ENCODE assay signal across 7 mouse cellular contexts in the genomic region with DNA sequence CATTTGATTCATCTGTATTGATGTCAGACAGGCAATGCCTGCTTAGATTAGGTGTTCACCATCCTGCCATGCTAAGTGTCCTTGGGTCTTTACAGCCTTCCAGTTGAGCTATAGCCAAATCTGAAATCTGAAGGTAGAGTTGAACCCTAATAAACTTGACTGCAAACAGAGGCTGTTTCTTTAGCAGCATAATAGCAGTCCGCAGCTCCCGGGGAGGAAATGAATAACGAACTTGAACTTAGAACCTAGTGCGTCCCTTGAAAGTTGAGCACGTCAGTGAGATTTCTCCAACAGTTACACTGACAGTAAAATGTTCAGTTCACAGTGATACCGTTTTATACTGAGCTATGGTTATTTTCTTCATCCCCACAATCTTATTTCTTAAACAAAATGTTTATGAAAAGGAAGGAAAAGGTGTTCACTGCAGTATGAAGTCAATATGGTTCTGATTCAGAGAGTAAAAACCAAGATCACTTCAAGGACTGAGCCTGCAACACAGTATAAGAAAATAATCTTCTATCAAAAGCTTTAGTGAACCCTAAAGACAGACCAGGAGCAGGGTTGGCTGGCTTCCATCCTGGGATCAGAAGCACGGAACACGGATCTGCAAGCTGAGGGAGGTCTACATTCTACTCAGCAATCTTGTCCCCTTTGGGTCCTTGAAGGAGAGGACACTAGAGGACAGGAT.
DNase-seq lines count a peak whose midpoint lies in the region; ATAC-seq and TF ChIP-seq lines count a peak whose summit lies in the region.

No protein-coding gene starts in this region.

- H3K27ac ChIP-seq in testis, adult 2 months (ENCODE audit: control insufficient read depth, insufficient read depth, low read depth, low read length): peak overlapping the region; percentile 79
- peak overlapping the region; percentile 94 for H3K27ac ChIP-seq in forebrain, embryonic 13.5 days
- peak overlapping the region; percentile 88 for H3K27ac ChIP-seq in intestine, postnatal 0 days (ENCODE audit: low read depth, low read length)

- ATAC-seq in forebrain, embryonic 13.5 days: no peak; the same call in none of the 2 replicates
- peak; percentile 69 for ATAC-seq in intestine, postnatal 0 days
- peak; percentile 46 for ATAC-seq in megakaryocyte, adult 5-6 weeks (ENCODE audit: poor library complexity, severe bottlenecking)

- intact Hi-C loops in left cerebral cortex, postnatal 36 days (cut with DNase I): loop anchor here (5.0 kb wide), 1 partner anchor 80 kb away; no protein-coding TSS in a partner anchor

- no peaks in the 10 kb centered on the region for H3K36me3 ChIP-seq in testis, adult 2 months (ENCODE audit: control insufficient read depth, insufficient read depth, low read length)
- no peaks in the 10 kb centered on the region for H3K36me3 ChIP-seq in forebrain, embryonic 13.5 days (ENCODE audit: poor library complexity, severe bottlenecking)
- H3K36me3 ChIP-seq in intestine, postnatal 0 days (ENCODE audit: control insufficient read depth, insufficient read depth): no peaks in the 10 kb centered on the region

- TF ChIP-seq POLR2A in testis, adult 2 months (IDR thresholded peaks at IDR 0.05; ENCODE audit: control insufficient read depth, low read depth, low read length): peak; percentile 9; the same call in 1 of the 2 replicates

- no peaks in the 10 kb centered on the region; the same call in 1 of the 2 replicates for H3K4me1 ChIP-seq in testis, adult 2 months (ENCODE audit: control insufficient read depth, insufficient read depth, low read length)
- H3K4me1 ChIP-seq in forebrain, embryonic 13.5 days: peaks cover 42% of the 10 kb centered on the region
- H3K4me1 ChIP-seq in intestine, postnatal 0 days (replicated peaks; ENCODE audit: control insufficient read depth, insufficient read depth, low read length): 0 out of 2 replicates have a peak, but pooled peaks cover 4% of the 10 kb centered on the region

- H3K27me3 ChIP-seq in testis, adult 2 months (ENCODE audit: control insufficient read depth, insufficient read depth, low read length): no peaks in the 10 kb centered on the region
- H3K27me3 ChIP-seq in forebrain, embryonic 13.5 days: no peaks in the 10 kb centered on the region
- no peaks in the 10 kb centered on the region for H3K27me3 ChIP-seq in intestine, postnatal 0 days (replicated peaks; ENCODE audit: control insufficient read depth, insufficient read depth, low read length)

- whole genome bisulfite sequencing in forebrain, embryonic 13.5 days: 6% methylated on average over 8 of the region's 8 CpGs
- WGBS in intestine, postnatal 0 days: 5% methylated on average over 8 of the region's 8 CpGs

- peak overlapping the region; percentile 58 for H3K4me2 ChIP-seq in forebrain, embryonic 13.5 days
- peak overlapping the region; percentile 66 for H3K4me2 ChIP-seq in intestine, postnatal 0 days (replicated peaks; ENCODE audit: low read depth)

- no peaks in the 10 kb centered on the region for H3K9me3 ChIP-seq in forebrain, embryonic 13.5 days (replicated peaks)
- H3K9me3 ChIP-seq in intestine, postnatal 0 days (ENCODE audit: control insufficient read depth): no peaks in the 10 kb centered on the region

- TF ChIP-seq CTCF in testis, adult 2 months (IDR thresholded peaks at IDR 0.05; ENCODE audit: control insufficient read depth, insufficient read depth, insufficient replicate concordance, low read depth, low read length): no peak
- TF ChIP-seq CTCF in intestine, postnatal 0 days (IDR thresholded peaks at IDR 0.05; ENCODE audit: low read depth): no peak; the same call in 1 of the 2 replicates

- H3K9ac ChIP-seq in forebrain, embryonic 13.5 days: peak overlapping the region; percentile 49
- no peak overlapping the region; the same call in 1 of the 2 replicates for H3K9ac ChIP-seq in intestine, postnatal 0 days (ENCODE audit: low read depth, low read length)

- H3K4me3 ChIP-seq in testis, adult 2 months (ENCODE audit: control insufficient read depth, low read depth, low read length): peak overlapping the region; percentile 17
- H3K4me3 ChIP-seq in forebrain, embryonic 13.5 days: peak overlapping the region; percentile 30
- H3K4me3 ChIP-seq in intestine, postnatal 0 days (ENCODE audit: low read depth, low read length): peak overlapping the region; percentile 30

- DNase-seq in testis, postnatal 14 days (ENCODE audit: low spot score): no peak
- peak; percentile 40 for DNase-seq in thymus, postnatal 4 days
- no peak for DNase-seq in left cerebral cortex, postnatal 36 days (ENCODE audit: low spot score in 2 of 2)
